Mouse (Mus musculus): ENCODE data around the gene Mecr. TPM values are rescaled to one million over a fixed set of nuclear protein-coding genes. Genes with fewer than 3 reads are reported as not detected.
"Not testable (repeated sequence)": the region's sequence is repeated elsewhere in the genome, so short reads cannot be mapped to it uniquely, and the experiment has no call there.

Mecr gene
- polyA plus RNA-seq (2014; fragmentation: Nextera tagmentation; extraction: Ambion mirVana): 29.9 and 30.8 TPM in 2 replicates

DNA sequence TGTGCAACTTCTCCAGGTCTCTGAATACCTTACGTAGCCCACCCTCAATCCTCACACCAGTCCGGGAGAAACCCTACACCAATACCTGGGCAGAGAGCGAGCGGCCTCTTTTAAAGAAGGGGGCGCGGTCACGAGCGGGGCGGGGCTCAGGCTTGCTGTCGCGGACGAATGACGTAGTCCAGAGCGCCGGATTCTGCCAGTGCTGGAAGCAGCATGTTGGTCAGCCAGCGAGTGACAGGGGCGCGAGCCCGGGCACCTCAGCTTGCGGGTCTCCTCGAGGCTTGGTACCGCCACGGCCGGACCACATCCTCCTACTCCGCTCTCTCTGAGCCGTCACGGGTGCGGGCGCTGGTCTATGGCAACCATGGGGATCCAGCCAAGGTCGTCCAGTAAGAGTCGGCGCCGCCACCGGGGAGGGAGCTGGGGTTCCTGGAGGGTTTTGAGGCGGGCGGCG, at the start of gene Mecr:
TSS of gene Mecr (plus strand) at position 181 of the 454 bp plus-strand sequence.
- Histone ChIP-seq H3K4me2 (ENCODE audit: low read length) (peak within 1 kb of the TSS; percentile 92), H3K9me3 (ENCODE audit: control insufficient read depth, low read length) (no peaks in the 10 kb centered on the region), H3K27me3 (ENCODE audit: control insufficient read depth, insufficient read depth, low read length) (no peaks in the 10 kb centered on the region; the same call in 1 of the 2 replicates), H3K4me1 (ENCODE audit: control insufficient read depth, insufficient read depth, low read length) (peaks cover 6% of the 10 kb centered on the region; the same call in 1 of the 2 replicates), H3K4me3 (replicated peaks; ENCODE audit: low read depth, low read length) (peak within 1 kb of the TSS; percentile 77), H3K9ac (replicated peaks; ENCODE audit: low read length) (peak within 1 kb of the TSS; percentile 65), H3K27ac (replicated peaks; ENCODE audit: low read depth, low read length) (no peak within 1 kb of the TSS), H3K36me3 (ENCODE audit: control insufficient read depth, insufficient read depth, low read length) (no peaks in the 10 kb centered on the region)
- ATAC-seq (ENCODE audit: low FRiP score, low TSS enrichment) (peak; percentile 87), DNase-seq (peak; percentile 97)
- WGBS: under 1% methylated on average over 37 of the region's 37 CpGs

DNA sequence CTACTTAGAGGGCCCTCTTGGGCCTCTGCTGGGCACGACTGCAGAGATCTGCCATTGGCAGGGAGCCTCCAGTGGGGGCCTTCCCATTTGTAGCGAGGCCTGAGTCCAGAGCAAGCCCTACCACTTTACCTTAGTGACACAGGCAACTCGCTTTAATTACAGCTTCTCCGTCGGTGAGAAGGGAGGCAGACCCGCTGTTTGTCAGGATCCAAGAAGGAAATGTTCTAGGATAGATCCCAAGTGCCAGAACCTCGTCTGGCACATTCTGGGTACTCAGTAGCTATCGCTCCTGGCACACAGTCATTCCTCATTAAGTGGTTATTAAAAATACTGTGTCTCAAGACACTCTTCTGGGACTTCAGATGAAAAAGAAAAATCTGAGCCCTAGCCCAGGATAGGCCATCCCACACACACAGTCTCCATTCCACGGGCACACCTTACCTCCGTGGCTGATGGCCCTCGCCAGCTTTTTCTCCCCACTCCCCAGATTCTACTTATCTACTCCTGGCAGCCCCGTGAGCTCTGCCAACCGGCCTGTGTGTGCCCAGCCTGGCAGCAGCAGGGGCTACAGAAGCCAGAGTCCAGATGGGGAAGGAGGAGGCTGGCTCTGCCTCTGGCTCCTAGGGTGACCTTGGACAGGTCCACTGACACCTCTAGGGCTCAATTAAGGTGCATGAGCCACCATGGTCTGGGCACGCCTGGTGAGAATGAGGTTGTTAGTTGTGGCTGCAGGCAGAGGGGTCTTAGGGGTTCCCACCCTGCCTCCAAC, 46.8 kb upstream of the Mecr start:
- no peaks in the 10 kb centered on the region for H3K36me3 ChIP-seq (ENCODE audit: control insufficient read depth, insufficient read depth, low read length)
- H3K9me3 ChIP-seq (ENCODE audit: control insufficient read depth, low read length): no peaks in the 10 kb centered on the region
- ATAC-seq (ENCODE audit: low FRiP score, low TSS enrichment) (no peak), DNase-seq (no peak)
- no peaks in the 10 kb centered on the region for H3K4me1 ChIP-seq (ENCODE audit: control insufficient read depth, insufficient read depth, low read length)
- WGBS: 80% methylated on average over 14 of the region's 14 CpGs
- no peak overlapping the region for H3K4me2 ChIP-seq (ENCODE audit: low read length)
- no peaks in the 10 kb centered on the region for H3K27me3 ChIP-seq (ENCODE audit: control insufficient read depth, insufficient read depth, low read length)
- H3K4me3 ChIP-seq (replicated peaks; ENCODE audit: low read depth, low read length): no peak overlapping the region
- no peak overlapping the region for H3K27ac ChIP-seq (replicated peaks; ENCODE audit: low read depth, low read length)
- H3K9ac ChIP-seq (replicated peaks; ENCODE audit: low read length): no peak overlapping the region

DNA sequence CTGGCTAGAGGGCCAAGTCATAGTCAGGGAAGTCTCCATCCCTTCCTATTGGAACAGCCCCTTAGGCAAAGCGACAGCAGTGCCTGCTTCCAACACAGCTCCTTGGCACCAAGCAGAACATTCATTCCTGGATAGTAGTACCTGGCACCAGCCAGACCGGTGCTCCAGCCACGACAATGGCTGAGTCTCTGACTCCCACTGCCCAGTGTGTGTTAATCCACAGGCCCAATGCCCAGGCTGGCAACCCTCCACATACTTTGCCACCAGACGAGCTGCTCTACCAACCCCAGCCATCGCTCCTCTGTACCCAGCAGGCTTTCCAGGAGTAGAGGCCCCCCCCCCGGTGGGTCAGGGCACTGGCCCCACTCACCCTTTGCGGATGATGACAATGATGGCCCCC, 45.8 kb upstream of the Mecr start:
- Histone ChIP-seq H3K9ac (replicated peaks; ENCODE audit: low read length) (no peak overlapping the region), H3K27me3 (ENCODE audit: control insufficient read depth, insufficient read depth, low read length) (no peaks in the 10 kb centered on the region), H3K4me3 (replicated peaks; ENCODE audit: low read depth, low read length) (no peak overlapping the region), H3K4me1 (ENCODE audit: control insufficient read depth, insufficient read depth, low read length) (no peaks in the 10 kb centered on the region), H3K9me3 (ENCODE audit: control insufficient read depth, low read length) (no peaks in the 10 kb centered on the region), H3K4me2 (ENCODE audit: low read length) (no peak overlapping the region), H3K27ac (replicated peaks; ENCODE audit: low read depth, low read length) (no peak overlapping the region), H3K36me3 (ENCODE audit: control insufficient read depth, insufficient read depth, low read length) (no peaks in the 10 kb centered on the region; the same call in 1 of the 2 replicates)
- 68% methylated on average over 7 of the region's 7 CpGs for WGBS
- ATAC-seq (ENCODE audit: low FRiP score, low TSS enrichment): no peak
- DNase-seq: peak; percentile 26

DNA sequence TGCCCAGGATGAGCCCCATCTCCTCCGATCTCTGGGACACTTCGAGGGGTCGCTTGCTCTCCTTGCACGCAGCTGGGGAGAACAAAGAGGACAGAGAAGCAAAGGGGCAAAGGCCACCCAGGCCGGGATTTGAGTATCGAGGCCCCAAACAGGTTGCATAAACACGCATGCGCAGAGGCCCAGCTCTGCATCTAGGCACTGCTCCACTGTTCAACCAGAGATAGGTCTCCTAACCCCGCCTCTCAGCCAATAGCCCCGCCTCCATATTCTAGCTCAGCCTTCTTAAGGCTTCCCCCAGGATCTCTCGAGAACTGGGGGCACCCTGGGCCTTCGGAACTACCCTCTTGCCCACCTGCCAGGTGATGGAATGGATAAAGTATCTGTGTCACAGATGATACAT, 45.4 kb upstream of the Mecr start:
- H3K4me2 ChIP-seq (ENCODE audit: low read length): no peak overlapping the region
- no peaks in the 10 kb centered on the region; the same call in 1 of the 2 replicates for H3K36me3 ChIP-seq (ENCODE audit: control insufficient read depth, insufficient read depth, low read length)
- H3K4me1 ChIP-seq (ENCODE audit: control insufficient read depth, insufficient read depth, low read length): no peaks in the 10 kb centered on the region
- WGBS: 46% methylated on average over 12 of the region's 12 CpGs
- H3K9me3 ChIP-seq (ENCODE audit: control insufficient read depth, low read length): no peaks in the 10 kb centered on the region
- ATAC-seq (ENCODE audit: low FRiP score, low TSS enrichment): no peak
- no peak overlapping the region for H3K27ac ChIP-seq (replicated peaks; ENCODE audit: low read depth, low read length)
- DNase-seq: no peak
- H3K9ac ChIP-seq (replicated peaks; ENCODE audit: low read length): no peak overlapping the region
- H3K4me3 ChIP-seq (replicated peaks; ENCODE audit: low read depth, low read length): no peak overlapping the region
- no peaks in the 10 kb centered on the region for H3K27me3 ChIP-seq (ENCODE audit: control insufficient read depth, insufficient read depth, low read length)

DNA sequence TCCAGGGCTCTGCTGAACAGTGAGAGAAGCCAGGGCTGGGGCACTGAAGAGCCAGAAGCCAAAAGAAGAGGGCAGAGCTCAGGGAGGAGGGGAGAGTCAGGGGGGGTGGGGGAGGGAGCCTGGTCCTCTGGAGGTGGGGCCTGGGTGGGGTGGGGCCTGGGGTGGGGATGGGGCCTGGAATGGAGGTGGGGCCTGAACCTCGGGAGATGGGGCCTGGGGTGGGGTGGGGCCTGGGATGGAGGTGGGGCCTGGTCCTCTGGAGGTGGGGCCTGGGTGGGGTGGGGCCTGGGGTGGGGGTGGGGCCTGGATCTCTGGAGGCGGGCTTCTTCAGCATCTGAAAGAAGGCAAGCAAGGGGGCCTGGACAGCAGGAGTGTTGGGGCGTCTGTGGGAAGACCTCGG, 44.3 kb upstream of the Mecr start:
- Histone ChIP-seq H3K9ac (replicated peaks; ENCODE audit: low read length) (no peak overlapping the region), H3K4me2 (ENCODE audit: low read length) (no peak overlapping the region), H3K36me3 (ENCODE audit: control insufficient read depth, insufficient read depth, low read length) (no peaks in the 10 kb centered on the region; the same call in 1 of the 2 replicates), H3K27me3 (ENCODE audit: control insufficient read depth, insufficient read depth, low read length) (no peaks in the 10 kb centered on the region), H3K27ac (replicated peaks; ENCODE audit: low read depth, low read length) (no peak overlapping the region), H3K4me1 (ENCODE audit: control insufficient read depth, insufficient read depth, low read length) (no peaks in the 10 kb centered on the region), H3K4me3 (replicated peaks; ENCODE audit: low read depth, low read length) (no peak overlapping the region), H3K9me3 (ENCODE audit: control insufficient read depth, low read length) (no peaks in the 10 kb centered on the region)
- 20% methylated on average over 4 of the region's 4 CpGs for WGBS
- ATAC-seq (ENCODE audit: low FRiP score, low TSS enrichment) (no peak), DNase-seq (no peak)

DNA sequence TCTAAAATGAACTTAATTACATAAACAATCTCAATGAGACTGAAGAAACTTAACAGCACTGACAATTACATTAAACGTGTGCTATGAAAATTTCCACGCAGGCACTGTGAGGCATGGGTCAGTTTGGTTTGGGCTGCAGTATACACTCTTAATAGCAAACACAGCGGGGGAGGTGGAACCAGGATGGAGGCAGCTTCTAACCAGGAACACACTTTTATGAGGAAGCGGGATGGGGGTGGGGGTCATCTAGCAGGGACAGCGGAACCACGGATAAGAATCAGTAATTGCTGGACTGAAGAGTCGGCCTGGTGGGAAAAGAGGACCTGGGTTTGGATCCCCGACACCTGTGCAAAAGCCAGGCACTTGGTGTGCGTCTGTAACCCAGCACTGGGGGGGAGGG, 39.4 kb upstream of the Mecr start:
- H3K4me2 ChIP-seq (ENCODE audit: low read length): no peak overlapping the region
- no peak overlapping the region for H3K9ac ChIP-seq (replicated peaks; ENCODE audit: low read length)
- H3K27ac ChIP-seq (replicated peaks; ENCODE audit: low read depth, low read length): no peak overlapping the region
- DNase-seq: no peak
- 86% methylated on average over 9 of the region's 9 CpGs for WGBS
- H3K4me3 ChIP-seq (replicated peaks; ENCODE audit: low read depth, low read length): no peak overlapping the region
- H3K36me3 ChIP-seq (ENCODE audit: control insufficient read depth, insufficient read depth, low read length): no peaks in the 10 kb centered on the region; the same call in 1 of the 2 replicates
- no peaks in the 10 kb centered on the region for H3K9me3 ChIP-seq (ENCODE audit: control insufficient read depth, low read length)
- no peaks in the 10 kb centered on the region for H3K4me1 ChIP-seq (ENCODE audit: control insufficient read depth, insufficient read depth, low read length)
- H3K27me3 ChIP-seq (ENCODE audit: control insufficient read depth, insufficient read depth, low read length): no peaks in the 10 kb centered on the region
- ATAC-seq (ENCODE audit: low FRiP score, low TSS enrichment): no peak

DNA sequence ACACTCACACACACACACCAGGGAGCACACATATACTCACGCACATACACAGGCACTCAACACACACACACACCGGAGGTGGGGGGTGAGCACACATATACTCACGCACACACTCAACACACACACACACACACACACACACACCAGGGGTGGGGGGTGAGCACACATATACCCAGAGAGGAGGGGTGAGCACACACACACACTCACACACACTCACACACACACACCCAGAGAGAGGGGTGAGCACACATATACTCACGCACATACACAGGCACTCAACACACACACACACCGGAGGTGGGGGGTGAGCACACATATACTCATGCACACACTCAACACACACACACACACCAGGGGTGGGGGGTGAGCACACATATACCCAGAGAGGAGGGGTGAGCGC, 38.5 kb upstream of the Mecr start:
- WGBS: 97% methylated on average over 4 of the region's 6 CpGs
- H3K4me3 ChIP-seq (replicated peaks; ENCODE audit: low read depth, low read length): not testable (repeated sequence)

DNA sequence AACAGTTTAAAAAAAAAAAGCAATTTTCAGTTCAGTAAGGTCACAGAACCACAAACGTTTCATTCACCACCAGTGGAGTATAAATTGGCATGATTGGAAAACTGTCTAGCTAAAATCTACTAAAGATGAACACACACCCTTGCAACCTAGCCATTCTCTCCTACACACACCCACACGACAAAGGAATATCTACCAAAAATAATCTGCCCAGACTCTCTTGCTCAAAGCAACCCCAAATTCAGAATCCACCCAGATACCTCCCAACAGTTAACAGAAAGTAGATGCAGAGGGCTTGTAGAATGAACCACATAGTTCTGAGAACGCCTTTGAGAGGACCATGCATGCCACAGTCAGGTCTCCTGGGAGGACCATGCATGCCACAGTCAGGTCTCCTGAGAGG, 38.0 kb upstream of the Mecr start:
- H3K4me1 ChIP-seq (ENCODE audit: control insufficient read depth, insufficient read depth, low read length): no peaks in the 10 kb centered on the region
- no peaks in the 10 kb centered on the region for H3K27me3 ChIP-seq (ENCODE audit: control insufficient read depth, insufficient read depth, low read length)
- no peak overlapping the region for H3K27ac ChIP-seq (replicated peaks; ENCODE audit: low read depth, low read length)
- ATAC-seq (ENCODE audit: low FRiP score, low TSS enrichment): no peak
- no peak overlapping the region for H3K9ac ChIP-seq (replicated peaks; ENCODE audit: low read length)
- 81% methylated on average over 3 of the region's 3 CpGs for WGBS
- no peaks in the 10 kb centered on the region for H3K9me3 ChIP-seq (ENCODE audit: control insufficient read depth, low read length)
- H3K4me3 ChIP-seq (replicated peaks; ENCODE audit: low read depth, low read length): no peak overlapping the region
- no peak for DNase-seq
- no peaks in the 10 kb centered on the region; the same call in 1 of the 2 replicates for H3K36me3 ChIP-seq (ENCODE audit: control insufficient read depth, insufficient read depth, low read length)
- H3K4me2 ChIP-seq (ENCODE audit: low read length): no peak overlapping the region

More for the DNA sequence above, 38.5 kb upstream of the Mecr start:
- peak; percentile 40; the same call in 1 of the 2 replicates for ATAC-seq (ENCODE audit: low FRiP score, low TSS enrichment)
- not testable (repeated sequence) for H3K9ac ChIP-seq (replicated peaks; ENCODE audit: low read length); H3K27me3 ChIP-seq (ENCODE audit: control insufficient read depth, insufficient read depth, low read length); H3K4me2 ChIP-seq (ENCODE audit: low read length); DNase-seq; H3K4me1 ChIP-seq (ENCODE audit: control insufficient read depth, insufficient read depth, low read length); H3K27ac ChIP-seq (replicated peaks; ENCODE audit: low read depth, low read length); H3K9me3 ChIP-seq (ENCODE audit: control insufficient read depth, low read length); H3K36me3 ChIP-seq (ENCODE audit: control insufficient read depth, insufficient read depth, low read length)

DNA sequence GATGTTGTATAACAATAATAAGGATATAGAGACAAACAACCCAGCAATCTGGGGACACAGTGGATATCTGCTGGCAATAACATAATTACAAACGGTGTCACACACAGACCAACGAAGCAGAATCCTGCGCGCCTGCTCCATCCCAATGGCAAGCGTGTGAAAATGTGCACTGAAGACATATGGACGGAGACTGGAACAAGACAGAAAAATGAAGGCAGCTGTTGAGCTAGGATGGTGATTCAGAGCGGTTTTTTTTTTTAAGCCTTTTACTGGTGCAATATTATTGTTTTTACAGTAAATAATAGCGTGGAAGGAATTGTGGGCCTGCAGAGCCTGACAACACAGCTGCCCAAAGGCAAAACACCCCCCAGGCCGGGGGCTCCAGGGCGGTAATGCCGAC, 30.8 kb upstream of the Mecr start:
- Histone ChIP-seq H3K4me3 (replicated peaks; ENCODE audit: low read depth, low read length) (no peak overlapping the region), H3K4me1 (ENCODE audit: control insufficient read depth, insufficient read depth, low read length) (no peaks in the 10 kb centered on the region), H3K27me3 (ENCODE audit: control insufficient read depth, insufficient read depth, low read length) (no peaks in the 10 kb centered on the region), H3K4me2 (ENCODE audit: low read length) (no peak overlapping the region), H3K36me3 (ENCODE audit: control insufficient read depth, insufficient read depth, low read length) (no peaks in the 10 kb centered on the region), H3K9ac (replicated peaks; ENCODE audit: low read length) (no peak overlapping the region), H3K27ac (replicated peaks; ENCODE audit: low read depth, low read length) (no peak overlapping the region), H3K9me3 (ENCODE audit: control insufficient read depth, low read length) (no peaks in the 10 kb centered on the region)
- ATAC-seq (ENCODE audit: low FRiP score, low TSS enrichment) (no peak), DNase-seq (no peak)
- WGBS: 85% methylated on average over 11 of the region's 11 CpGs

Measured in midbrain, embryonic 14.5 days (tissue).